Mouse (Mus musculus) mouse embryonic stem cell (cell line): Measurements from ENCODE around the gene BC030499.
"Not testable (repeated sequence)": the region's sequence is repeated elsewhere in the genome, so short reads cannot be mapped to it uniquely, and the experiment has no call there.

Source experiments
- in situ Hi-C, 2 experiments: fragments of 300-500 bp; cut with MboI; formaldehyde crosslinking; loops; 1 replicate in 1 of 2; 3 replicates in 1 of 2; pipeline ENCODE4 v1.14.3; 2019 to 2020; ENCODE audit warnings: low sequenced_read_pairs in 2 of 2, low pct_unique_long_range_greater_than_20kb in 1 of 2, mixed read lengths in 1 of 2; ENCODE audit not compliant: unreplicated experiment in 1 of 2

The BC030499 gene

GRCm38 (mm10) chr11:78290654-78291053 lies at the start of gene BC030499:
BC030499 (plus strand) TSS chr11:78290841.
- in situ Hi-C loops, result no loop called here

- in situ Hi-C loops, result no loop called here
Measured at GRCm38 (mm10) chr11:78245261-78245626, 45.4 kb upstream of the BC030499 start.

- in situ Hi-C loops, result no loop called here
Measured at GRCm38 (mm10) chr11:78245627-78246317, 44.9 kb upstream of the BC030499 start, which contains the start of the genes Sdf2 and Supt6. Sdf2 (plus strand) TSS chr11:78245746. Supt6 (minus strand) TSS chr11:78245987.

- in situ Hi-C loops, result no loop called here
Measured at GRCm38 (mm10) chr11:78246318-78247011, 44.2 kb upstream of the BC030499 start.

- in situ Hi-C loops, result no loop called here
Measured at GRCm38 (mm10) chr11:78247012-78247348, 43.7 kb upstream of the BC030499 start.

- in situ Hi-C loops, result no loop called here
Measured at GRCm38 (mm10) chr11:78247727-78248140, 42.9 kb upstream of the BC030499 start.

- in situ Hi-C loops, result no loop called here
Measured at GRCm38 (mm10) chr11:78256618-78257017, 34.0 kb upstream of the BC030499 start.

GRCm38 (mm10) chr11:78260489-78261258 lies 30.0 kb upstream of the BC030499 start:
- in situ Hi-C loops, result no loop called here

GRCm38 (mm10) chr11:78261380-78262352 lies 29.0 kb upstream of the BC030499 start, which contains the start of gene 2610507B11Rik:
2610507B11Rik (plus strand) TSS chr11:78261752.
- in situ Hi-C loops, result no loop called here

GRCm38 (mm10) chr11:78262550-78262949 lies 28.1 kb upstream of the BC030499 start:
- in situ Hi-C loops, result no loop called here

GRCm38 (mm10) chr11:78265571-78265970 lies 25.1 kb upstream of the BC030499 start:
- in situ Hi-C loops, result no loop called here

GRCm38 (mm10) chr11:78271986-78272385 lies 18.7 kb upstream of the BC030499 start:
- in situ Hi-C loops, result no loop called here

- in situ Hi-C loops, result no loop called here
Measured at GRCm38 (mm10) chr11:78275596-78275995, 15.0 kb upstream of the BC030499 start.

- in situ Hi-C loops, result not testable (repeated sequence)
Measured at GRCm38 (mm10) chr11:78276169-78276568, 14.5 kb upstream of the BC030499 start.

- in situ Hi-C loops, result no loop called here
Measured at GRCm38 (mm10) chr11:78278853-78279252, 11.8 kb upstream of the BC030499 start.

- in situ Hi-C loops, result no loop called here
Measured at GRCm38 (mm10) chr11:78279586-78279985, 11.1 kb upstream of the BC030499 start.

- in situ Hi-C loops, result no loop called here
Measured at GRCm38 (mm10) chr11:78289146-78289763, 1.4 kb upstream of the BC030499 start.

- in situ Hi-C loops, result no loop called here
Measured at GRCm38 (mm10) chr11:78294585-78294984, 3.9 kb downstream of the BC030499 start.
